Mouse (Mus musculus) embryo, embryonic 9.5 days (tissue): ENCODE data around the gene Utp11.

Source experiments
- DNase-seq: peaks from one replicate; pipeline ENCODE4 v3.0.0-alpha.2; 2017; ENCODE audit errors: extremely low spot score

Utp11 gene

DNA sequence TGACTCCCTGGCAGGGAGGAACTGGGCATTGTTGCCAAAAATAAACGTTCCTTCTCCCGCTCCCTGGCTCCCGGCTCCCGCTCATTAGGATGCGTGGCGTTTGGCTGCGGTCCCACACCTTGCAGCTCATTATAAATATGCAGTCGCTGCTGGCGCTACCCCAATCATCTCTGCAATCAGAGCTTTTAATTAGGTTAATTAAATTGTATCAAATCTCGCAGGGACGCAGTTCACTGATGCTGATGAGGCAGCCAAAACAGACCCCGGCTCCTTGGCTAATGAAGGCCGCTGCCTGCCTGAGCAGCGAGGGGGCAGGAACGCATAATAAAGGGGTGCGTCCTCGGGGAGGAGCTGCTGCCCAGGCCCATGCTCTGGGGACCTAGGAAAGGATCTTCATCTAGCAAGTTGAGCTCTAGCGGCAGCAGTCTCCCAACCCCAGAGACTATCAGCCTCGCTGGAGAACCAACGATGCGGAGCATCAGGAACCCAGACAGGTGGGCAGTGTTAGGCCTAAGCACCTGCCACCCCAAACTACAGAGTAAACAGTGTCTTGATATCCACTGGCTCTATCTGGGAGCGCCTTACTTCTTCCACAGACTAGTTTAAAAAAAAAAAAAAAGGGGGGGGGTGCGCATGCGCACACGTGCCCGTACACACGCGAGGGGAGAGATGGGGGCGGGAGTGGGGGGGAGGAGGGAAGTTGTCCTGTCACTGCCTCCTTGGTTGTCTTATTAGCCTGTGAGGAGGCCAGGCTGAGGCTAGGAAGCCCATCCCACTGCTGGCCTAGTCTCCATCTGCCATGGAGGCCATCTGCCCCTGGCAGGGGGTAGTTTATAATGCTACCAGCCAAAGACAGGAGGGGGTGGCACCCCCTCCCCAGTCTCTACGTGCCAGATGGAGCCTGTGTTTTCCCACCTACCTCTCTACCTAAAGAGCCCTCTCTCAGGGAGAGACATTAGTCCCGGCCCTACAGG lies 20.8 kb downstream of the Utp11 start:
- DNase-seq: no peak

DNA sequence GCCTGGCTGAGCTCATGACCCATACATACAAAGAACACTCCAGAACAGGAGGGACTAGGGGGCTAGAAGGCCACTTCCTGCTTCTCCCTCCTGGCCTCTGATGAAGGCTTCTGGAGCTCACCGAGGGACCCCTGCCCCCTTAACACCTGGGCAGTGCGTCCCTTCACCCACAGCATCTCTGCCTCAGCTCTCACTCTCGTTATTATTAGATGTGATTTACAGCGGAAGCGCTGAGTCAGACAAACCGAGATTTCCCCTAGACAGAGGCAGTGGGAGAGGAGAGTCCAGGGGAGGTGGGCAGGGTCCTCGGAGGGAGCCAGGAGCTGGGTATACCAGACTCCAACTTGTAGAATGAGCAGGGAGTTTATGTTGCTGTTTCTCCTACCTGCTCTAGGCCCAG lies 21.8 kb downstream of the Utp11 start:
- no peak for DNase-seq

DNA sequence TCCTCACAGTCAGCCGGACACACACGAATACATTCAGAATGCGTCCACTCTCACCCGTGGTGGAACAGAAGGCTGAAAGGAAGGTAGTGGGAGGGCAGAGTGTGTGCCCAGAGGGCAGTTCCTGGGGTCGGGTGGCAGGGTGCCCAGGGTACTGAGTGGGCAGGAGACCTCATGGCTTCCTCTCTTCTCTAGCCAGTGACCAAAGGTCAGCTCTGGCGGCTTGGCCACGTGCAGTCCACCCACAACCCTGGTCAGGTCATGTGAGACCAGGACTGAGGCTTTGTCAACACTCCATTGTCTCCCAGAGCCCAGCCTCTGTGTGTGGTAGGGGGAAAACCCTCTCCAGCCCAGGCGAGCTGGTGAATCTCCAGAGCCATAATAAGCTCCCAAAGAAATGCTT lies 23.2 kb downstream of the Utp11 start:
- DNase-seq: no peak

DNA sequence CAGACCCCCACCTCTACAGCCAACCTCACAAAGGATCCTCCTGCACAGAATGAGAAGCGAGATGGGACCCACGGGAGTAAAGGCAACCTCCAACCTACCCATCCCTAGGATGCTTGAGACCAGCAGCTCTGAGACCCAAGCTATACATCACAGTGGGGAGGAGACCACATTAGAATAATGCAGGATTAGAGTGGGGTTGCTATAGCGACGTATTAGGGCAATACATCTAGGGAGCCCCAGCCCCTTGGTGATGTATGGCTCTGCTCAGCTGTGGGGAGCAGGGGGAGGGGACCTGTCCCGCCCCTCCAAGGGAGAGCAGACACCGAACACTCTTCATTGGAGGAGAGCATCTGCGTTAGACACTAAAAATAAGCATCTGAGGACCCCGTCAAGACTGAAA lies 25.3 kb downstream of the Utp11 start:
- no peak for DNase-seq

DNA sequence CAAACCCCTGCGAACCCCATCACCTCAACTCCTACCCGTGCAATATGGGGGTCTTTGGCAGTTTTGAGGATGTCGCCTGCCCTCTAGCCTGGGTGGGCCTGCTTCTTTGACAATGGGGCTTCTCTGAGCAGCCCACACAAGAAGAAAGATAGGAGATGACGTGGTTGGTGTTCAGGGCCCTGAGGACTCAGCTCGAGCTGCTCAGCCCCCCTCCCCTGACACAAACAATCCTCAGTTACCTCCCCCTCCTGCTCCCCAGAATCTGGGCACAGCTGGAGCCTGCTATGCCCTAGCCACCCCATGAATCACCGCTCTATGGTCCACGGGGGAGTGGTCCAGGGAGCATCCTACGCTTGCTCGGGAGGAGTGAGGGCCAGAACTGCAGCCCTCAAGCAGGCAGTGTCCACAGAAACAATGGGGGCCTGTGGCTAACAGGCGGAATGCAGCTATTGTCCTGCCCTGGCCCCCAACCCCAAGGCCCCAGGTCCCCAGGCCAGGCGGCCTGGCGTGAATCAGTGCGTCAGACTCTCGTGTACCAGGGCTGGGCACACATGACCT lies 25.8 kb downstream of the Utp11 start:
- no peak for DNase-seq

DNA sequence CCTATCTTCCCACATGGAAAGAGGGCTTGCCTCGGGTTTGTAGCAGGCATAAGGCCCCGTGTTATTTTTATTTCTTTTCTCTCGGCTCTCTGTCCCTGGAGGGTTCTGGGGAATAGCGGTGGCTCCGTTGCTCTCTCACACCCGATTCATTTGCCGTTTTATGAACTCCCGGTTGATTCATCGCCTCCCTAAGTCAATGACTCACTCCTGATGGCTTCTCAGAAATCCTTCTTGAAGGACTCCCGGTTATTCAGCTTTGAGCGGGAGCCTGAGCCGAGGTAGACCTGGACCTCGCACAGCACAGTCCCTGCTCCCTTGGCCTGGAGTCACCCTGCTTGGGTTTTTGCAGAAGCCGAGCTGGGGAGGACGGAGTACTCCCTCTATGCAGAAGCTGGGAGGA lies 28.8 kb downstream of the Utp11 start:
- DNase-seq: no peak

DNA sequence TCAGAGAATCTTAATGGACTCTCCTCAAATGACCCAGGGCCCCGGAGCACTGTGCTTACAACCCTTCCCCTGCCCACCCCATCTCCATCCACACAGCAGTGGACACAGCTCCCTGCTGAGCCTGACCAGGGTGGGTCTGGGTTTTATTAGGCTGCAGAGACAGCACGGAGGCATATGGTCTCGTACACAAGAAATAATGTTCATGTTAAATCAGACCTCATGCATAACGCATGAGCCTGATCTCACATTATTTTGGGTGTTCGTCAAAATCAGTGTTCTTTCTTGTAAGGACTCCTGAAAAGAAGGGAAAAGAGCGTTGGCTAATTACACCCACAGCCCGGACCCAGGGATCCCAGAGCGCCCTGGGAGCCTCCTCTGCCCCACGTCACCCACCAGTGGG lies 29.2 kb downstream of the Utp11 start:
- DNase-seq: no peak

DNA sequence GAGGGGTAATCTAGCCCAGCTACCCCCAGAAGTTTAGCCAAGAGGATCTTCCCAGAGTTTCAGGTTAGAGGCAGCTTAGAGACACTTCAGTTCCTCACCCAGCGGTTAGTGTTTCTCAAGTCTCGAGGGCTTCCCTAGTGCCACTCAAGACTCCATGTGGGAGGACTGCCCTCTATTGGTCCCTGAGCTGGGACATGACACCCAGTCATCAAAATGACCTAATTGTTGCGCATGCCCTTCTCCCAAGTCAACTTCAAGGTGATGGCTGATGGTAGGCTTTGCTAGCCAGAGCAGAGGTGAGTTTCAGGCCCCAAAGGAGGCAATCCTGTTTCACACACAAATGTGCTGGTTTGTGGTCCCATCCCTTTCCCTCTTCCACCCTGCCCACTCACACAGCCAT lies 30.4 kb downstream of the Utp11 start:
- DNase-seq: no peak

DNA sequence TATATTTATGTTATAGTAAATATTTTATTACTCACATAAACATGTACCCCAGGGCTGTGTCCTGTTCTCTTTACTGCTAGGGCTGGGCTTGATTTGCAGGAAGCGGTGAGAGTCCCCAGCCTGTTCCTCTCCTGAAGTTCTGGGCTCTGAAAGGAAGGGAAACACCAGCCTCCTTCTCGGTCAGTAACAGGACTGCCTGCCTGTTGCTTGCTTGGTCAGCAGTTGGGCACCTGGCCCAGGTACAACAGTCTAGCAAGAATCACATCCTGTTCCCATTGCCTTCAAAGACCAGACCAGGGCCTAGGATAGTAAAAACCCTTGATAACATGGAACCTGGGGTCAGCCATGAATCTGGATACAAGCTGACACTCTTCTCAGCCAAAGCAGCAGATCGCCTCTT lies 32.8 kb downstream of the Utp11 start:
- DNase-seq: no peak

DNA sequence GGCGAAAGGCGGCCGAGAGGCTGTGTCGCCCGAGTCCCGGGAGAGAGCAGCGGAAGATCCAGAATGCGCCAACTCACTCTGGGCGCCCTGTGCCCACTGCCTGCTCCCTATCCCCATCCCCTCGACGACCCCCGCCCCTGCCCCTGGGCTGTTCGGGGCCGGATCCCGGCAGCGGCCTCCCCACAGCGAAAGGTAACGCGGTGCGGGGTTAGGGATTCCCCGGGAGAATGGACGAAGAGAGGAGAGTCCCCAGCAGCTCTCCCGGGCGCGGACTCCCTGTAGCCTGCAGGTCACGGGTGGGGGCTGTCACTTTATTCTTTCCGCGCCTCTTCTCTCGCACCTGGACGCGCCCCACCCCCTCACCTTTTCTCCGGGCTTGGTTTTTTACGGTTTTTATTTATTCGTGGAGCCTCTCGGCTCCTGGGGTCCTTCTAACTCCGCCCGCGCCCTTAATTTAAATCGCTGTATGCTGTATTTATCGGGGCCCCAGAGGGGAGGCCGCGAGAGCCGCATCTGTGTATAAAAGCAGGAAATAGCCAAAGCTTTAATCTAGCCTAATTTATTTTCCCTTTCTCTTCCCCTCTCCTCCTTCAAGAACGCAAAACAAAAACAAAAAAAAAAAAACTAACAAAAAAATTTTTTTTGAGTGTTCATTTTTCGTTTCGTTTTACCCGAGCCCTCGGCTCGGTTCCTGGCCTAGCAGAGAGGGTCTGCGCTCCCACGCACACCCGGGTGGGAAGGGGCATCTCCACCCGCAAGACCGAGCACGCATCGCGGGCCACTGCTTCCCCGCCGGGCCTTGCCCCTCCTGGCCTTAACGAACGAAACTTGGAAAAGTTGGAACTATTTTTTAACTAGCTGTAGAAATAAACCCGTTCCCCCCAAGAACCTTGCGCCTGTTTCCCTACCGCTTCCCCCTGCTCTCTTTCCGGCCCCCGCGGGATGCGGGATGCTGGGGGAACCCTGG lies 33.9 kb downstream of the Utp11 start:
- no peak for DNase-seq

DNA sequence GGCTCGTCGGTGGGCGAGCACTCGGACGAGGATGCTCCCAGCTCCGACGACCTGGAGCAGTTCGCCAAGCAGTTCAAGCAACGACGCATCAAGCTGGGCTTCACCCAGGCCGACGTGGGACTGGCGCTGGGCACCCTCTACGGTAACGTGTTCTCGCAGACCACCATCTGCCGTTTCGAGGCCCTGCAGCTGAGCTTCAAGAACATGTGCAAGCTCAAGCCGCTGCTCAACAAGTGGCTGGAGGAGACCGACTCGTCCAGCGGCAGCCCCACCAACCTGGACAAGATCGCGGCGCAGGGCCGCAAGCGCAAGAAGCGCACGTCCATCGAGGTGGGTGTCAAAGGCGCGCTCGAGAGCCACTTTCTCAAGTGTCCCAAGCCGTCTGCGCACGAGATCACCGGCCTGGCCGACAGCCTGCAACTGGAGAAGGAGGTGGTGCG lies 35.0 kb downstream of the Utp11 start:
- DNase-seq: peak; percentile 64

DNA sequence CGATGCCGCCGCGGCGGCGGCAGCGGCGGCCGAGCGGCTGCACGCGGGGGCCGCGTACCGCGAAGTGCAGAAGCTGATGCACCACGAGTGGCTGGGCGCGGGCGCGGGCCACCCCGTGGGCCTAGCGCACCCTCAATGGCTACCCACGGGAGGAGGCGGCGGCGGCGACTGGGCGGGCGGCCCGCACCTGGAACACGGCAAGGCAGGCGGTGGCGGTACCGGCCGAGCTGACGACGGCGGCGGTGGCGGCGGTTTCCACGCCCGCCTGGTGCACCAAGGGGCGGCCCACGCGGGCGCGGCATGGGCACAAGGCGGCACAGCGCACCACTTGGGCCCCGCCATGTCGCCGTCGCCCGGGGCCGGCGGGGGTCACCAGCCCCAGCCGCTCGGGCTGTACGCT lies 35.6 kb downstream of the Utp11 start:
- DNase-seq: no peak

DNA sequence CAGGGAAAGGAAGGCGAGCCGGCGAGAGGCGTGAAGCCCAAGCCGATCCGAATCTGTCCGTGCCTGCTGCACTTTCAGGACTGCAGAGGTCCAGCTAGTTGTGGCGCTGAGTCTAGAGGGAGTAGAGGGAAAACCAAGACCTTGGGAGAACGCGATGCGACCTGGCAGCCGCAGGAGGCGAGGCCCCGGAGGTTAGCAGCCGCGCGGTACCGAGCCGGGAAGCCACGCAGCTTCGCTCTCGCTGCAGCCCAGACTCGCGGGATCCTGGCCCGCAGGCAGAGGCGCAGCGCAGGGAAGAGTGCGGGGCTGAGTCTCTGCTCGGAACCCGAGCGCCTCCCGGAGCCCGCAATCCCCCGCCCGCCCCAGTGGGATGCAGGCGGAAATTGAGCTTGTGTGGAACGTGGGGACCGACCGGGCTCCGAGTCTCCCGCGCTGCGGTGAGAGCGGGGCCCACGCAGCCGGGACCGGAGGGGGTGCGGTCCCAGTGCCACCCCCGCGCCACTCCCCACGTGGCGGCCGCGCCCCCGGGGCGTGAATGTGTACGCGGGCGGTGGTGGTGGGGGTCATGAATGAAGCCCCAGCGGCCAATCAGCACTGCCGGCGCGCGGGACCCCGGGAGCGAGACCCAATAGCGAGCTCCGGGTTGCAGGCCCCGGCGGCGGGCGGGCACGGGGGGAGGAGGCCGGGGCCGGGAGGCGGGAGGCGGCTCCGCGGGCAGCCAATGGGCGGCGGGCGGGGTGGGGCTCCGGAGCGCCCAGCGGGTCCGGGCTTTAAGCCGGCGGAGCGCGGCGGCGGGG lies 36.3 kb downstream of the Utp11 start:
- peak; percentile 91 for DNase-seq

DNA sequence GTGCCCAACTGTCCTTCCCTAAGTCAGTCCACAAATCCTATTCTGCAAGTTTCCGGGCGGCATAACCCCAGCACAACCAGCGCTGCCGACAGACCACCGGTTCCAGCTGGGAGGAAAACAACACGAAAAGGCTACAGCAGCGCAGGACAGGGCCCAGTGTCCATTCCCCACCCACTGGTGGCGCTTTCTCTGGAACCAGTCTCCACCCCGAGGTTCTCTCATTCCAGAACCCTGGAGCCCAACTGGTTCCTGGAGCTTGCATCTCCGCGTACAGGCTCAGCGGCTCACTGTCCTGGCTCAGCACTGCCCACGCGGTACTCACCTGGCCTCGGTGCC lies 36.9 kb downstream of the Utp11 start, which contains the start of gene Pou3f1:
Gene Pou3f1 (plus strand): TSS at position 290 of the 336 bp plus-strand sequence.
- DNase-seq: no peak

DNA sequence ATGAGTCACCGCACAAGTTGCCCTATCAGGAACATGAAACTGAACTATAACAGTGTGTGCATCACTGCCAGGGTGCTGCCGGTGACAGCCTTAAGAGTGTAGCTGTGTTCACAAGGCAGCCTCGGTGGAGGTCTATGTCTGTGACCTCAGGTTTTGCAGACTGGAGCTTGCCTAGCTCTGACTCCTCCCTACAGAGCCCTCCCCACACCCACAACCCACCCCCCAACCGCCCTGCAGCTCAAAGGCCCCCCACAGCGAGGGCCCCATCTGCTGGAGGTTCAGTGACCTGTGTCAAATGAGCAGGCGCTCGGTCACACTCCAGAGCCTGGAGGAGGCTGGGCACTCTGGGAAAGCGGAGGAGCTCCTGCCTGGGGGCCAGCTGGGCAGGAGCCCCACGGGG lies 40.5 kb downstream of the Utp11 start:
- peak; percentile 82 for DNase-seq

DNA sequence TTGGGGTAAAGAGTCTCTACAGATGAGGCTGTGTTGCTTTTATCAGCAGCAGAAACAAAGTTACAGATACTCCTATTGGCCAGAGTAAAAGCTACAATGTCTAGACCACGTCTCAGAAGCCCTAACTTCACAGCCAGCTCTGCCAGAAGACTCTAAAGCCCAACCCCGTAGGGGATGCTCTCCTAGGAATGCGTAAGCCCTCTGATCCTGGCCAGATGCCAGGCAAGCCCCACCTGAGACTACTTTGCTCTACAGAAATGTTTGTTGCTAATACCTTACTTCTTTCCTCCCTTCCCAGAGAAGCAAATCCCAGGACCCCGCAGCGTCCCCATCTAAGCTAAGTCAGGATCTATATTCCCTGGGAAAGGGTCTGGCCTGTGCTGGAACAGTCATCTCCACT lies 45.5 kb downstream of the Utp11 start:
- no peak for DNase-seq

DNA sequence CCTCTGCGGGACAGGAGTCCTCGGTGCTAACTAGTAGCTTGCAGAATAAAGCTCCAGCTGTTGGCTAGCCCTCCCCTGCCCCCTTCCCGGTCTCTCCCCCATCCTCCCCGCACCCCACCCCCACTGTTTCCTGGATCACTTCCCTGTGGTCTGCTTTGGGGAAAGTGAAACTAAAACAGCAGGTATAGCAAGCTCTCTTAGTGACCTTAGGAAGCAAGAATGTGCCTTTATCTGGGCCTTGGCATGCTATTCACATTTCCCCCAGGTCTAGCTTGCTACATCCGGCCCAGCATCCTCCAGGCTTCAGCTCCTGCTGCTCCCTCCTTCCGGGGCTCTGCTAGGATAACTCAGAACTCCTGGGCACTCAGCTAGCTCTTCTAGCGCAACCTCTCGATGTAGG lies 46.8 kb downstream of the Utp11 start:
- DNase-seq: no peak

DNA sequence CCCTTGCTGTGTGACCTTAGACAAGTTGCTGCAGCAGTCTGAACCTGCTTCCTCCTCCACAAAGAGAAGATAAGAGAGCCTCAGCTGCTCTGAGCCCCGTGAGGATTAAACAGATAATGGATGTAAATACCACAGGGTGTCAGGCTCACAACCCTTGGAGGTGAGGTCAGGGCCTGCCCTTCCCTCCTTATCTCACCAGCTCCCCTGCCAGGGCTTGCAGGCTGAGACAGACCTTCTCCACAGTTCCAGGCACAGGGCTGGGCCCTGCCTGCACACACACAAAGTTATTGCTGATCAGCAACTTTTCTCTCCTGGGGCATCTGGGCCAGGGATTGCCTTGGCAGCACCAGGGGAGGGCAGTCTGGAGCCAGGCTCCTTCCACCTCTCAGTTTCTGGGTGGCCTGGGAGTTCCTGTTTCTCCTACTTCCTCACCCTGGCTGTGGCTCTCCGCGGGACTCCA lies 48.4 kb downstream of the Utp11 start:
- no peak for DNase-seq

DNA sequence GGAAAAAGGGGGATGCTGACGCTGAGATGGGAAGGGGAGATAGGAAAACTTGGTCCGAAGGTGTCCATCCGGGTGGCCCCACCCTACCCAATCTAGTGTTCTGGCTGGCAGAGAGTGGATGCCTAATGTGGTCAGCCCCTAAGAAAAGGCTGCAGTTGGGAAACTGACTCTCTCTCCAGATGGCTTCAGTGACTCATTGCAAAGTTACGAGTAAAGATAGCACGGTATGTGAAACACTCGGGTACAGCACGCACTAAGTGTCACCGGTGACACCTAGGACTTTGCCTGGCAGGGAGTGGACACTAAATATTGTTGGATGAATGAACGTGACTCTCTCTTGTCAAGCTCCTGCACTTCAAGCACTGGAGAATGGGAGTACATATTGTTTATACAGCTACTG lies 49.5 kb downstream of the Utp11 start:
- DNase-seq: no peak

DNA sequence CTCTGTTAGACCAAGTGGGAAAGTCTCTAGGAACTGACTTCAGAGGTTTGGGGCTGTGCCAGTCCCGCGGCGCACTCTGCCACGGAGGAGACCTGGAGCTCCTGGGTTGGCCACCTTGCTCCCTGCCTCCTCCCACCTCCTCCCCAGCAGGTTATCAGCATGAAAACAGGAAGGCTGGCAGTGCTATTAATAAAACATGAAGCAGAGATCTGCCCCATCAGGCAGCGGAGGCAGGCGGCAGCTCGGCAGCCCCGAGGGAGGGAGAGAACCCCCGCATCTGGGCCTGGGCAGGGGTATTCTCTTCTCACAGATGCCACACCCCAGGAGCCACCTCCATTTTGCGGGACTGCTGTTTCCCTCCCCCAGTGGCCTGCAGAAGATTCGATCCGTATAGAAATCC lies 53.7 kb downstream of the Utp11 start:
- no peak for DNase-seq

DNA sequence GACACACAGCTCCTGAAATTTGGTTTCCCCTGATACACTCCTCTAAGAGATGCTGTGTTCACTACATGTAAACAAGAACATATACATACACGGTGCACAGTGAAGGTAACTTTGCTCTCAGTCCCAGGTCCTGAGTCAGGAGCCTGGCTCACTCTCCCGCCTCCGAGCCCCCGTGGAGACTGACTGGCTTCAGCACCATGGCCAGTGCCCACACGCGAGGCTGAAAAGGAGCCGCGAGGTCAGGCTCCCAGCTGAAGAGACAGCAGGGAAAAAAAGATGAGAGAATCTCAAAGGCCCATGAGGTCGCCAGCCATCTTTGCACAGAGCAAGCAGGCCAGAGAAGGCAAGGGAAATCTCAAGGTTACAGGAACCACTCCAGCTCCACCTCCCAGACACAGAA lies 60.1 kb downstream of the Utp11 start:
- DNase-seq: peak; percentile 68
